Mouse (Mus musculus) embryonic facial prominence, embryonic 15.5 days (tissue): ENCODE data around the gene Pidd1. TPM values are rescaled to one million over a fixed set of nuclear protein-coding genes. Genes with fewer than 3 reads are reported as not detected.

ENCODE experiments used
- ATAC-seq: fragments of 200-750 bp; cut with Nextera tagmentation; 2 replicates; pipeline ENCODE4 v1.8.0; 2017; ENCODE audit warnings: low read depth, moderate TSS enrichment; ENCODE audit not compliant: insufficient number of reproducible peaks, low FRiP score, low TSS enrichment
- H3K27ac ChIP-seq: fragments of 300-500 bp; sonication (generic); replicated peaks from 2 replicates; pipeline ENCODE4 v1.5.1; 2015; ENCODE audit warnings: mild to moderate bottlenecking, inconsistent platforms
- H3K27me3 ChIP-seq: fragments of 300-500 bp; sonication (generic); 2 replicates; pipeline ENCODE4 v1.6.1; 2015; ENCODE audit warnings: inconsistent platforms
- H3K36me3 ChIP-seq: fragments of 300-500 bp; sonication (generic); 2 replicates; pipeline ENCODE4 v1.6.1; 2015; ENCODE audit warnings: mild to moderate bottlenecking, inconsistent platforms
- H3K4me1 ChIP-seq: fragments of 300-500 bp; sonication (generic); 2 replicates; pipeline ENCODE4 v1.6.1; 2015; ENCODE audit warnings: inconsistent platforms
- H3K4me2 ChIP-seq: fragments of 300-500 bp; sonication (generic); replicated peaks from 2 replicates; pipeline ENCODE4 v1.6.1; 2015; ENCODE audit warnings: mild to moderate bottlenecking, inconsistent platforms
- H3K4me3 ChIP-seq: fragments of 300-500 bp; sonication (generic); replicated peaks from 2 replicates; pipeline ENCODE4 v1.5.1; 2015; ENCODE audit warnings: mild to moderate bottlenecking, inconsistent platforms
- H3K9ac ChIP-seq: fragments of 300-500 bp; sonication (generic); 2 replicates; pipeline ENCODE4 v1.6.1; 2015; ENCODE audit warnings: inconsistent platforms
- H3K9me3 ChIP-seq: fragments of 300-500 bp; sonication (generic); replicated peaks from 2 replicates; pipeline ENCODE4 v1.6.1; 2016; ENCODE audit warnings: inconsistent platforms
- WGBS: fragments of 180-500 bp; shearing (Covaris S2); methylation state at CpG from one replicate; pipeline ENCODE4 v1.1.7; 2015; 5-methylcytosine and 5-hydroxymethylcytosine counted together
- polyA plus RNA-seq: library from polyadenylated mRNA; unstranded; fragments of >200 nt; fragmentation: Nextera tagmentation; extraction: Ambion mirVana; gene quantifications from 2 replicates; pipeline ENCODE4 v1.2.1, GENCODE M21; 2015

Gene Pidd1
- polyA plus RNA-seq, 1 experiment from 2014 or later: 14.7 TPM

- Histone ChIP-seq H3K4me1 (peaks cover 51% of the 10 kb centered on the region), H3K9me3 (no peaks in the 10 kb centered on the region), H3K9ac (peak overlapping the region; percentile 44), H3K4me2 (peak overlapping the region; percentile 84), H3K36me3 (peaks cover 41% of the 10 kb centered on the region), H3K27me3 (no peaks in the 10 kb centered on the region), H3K4me3 (peak overlapping the region; percentile 53), H3K27ac (peak overlapping the region; percentile 58; the same call in 1 of the 2 replicates)
- WGBS: 14% methylated on average over 8 of the region's 8 CpGs
- no peak for ATAC-seq
These were observed 9.4 kb downstream of the Pidd1 start for GRCm38 (mm10) chr7:141434464-141434863.

DNA sequence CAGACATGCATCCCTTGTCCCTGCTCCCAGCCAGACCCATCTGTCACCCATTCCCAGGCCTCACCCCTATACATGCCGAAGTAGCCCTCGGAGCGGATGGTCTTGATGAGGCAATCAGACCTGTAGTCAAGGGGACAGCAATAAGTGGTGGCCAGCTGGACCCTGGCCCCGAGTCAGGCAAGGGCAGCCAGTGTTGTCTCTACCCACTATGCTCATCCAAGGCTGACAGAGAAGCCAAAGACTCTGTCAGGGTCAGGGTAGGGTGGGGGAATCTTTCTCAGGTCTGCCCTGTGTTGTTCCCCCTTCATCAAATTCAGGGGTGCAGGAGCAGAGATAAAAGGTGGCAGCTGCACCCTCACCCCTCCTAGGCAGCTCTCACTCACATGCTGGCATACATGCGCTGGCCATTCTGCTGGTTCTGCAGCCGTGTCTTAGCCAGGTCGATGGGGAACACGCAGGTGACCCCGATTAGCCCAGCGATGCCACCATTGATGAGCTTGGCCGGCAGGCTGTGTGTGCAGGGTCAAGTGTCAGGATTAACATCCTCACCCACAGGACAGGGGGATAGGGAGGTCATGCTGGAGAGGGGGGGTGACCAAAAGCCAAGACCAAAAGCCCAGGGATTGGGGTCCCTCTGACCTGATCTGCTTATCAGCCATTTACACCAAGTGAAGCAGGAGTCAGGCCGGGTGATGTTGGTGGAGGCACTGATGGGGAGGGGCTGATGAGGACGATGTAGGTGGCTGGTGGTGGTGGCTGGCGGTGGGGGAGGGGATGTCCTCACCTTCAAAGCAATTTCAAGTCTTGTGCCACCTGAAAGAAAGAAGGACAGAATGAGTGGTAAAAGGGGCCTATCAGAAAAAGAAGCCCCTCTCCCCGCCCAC, 10.1 kb downstream of the Pidd1 start:
- Histone ChIP-seq H3K36me3 (peaks cover 34% of the 10 kb centered on the region), H3K4me1 (peaks cover 58% of the 10 kb centered on the region), H3K9ac (peak overlapping the region; percentile 44), H3K27me3 (no peaks in the 10 kb centered on the region), H3K4me3 (peak overlapping the region; percentile 53), H3K27ac (0 out of 2 replicates have a peak overlapping the region, but pooled peaks have one; percentile 28), H3K9me3 (no peaks in the 10 kb centered on the region), H3K4me2 (peak overlapping the region; percentile 84)
- 70% methylated on average over 15 of the region's 15 CpGs for WGBS
- no peak for ATAC-seq

DNA sequence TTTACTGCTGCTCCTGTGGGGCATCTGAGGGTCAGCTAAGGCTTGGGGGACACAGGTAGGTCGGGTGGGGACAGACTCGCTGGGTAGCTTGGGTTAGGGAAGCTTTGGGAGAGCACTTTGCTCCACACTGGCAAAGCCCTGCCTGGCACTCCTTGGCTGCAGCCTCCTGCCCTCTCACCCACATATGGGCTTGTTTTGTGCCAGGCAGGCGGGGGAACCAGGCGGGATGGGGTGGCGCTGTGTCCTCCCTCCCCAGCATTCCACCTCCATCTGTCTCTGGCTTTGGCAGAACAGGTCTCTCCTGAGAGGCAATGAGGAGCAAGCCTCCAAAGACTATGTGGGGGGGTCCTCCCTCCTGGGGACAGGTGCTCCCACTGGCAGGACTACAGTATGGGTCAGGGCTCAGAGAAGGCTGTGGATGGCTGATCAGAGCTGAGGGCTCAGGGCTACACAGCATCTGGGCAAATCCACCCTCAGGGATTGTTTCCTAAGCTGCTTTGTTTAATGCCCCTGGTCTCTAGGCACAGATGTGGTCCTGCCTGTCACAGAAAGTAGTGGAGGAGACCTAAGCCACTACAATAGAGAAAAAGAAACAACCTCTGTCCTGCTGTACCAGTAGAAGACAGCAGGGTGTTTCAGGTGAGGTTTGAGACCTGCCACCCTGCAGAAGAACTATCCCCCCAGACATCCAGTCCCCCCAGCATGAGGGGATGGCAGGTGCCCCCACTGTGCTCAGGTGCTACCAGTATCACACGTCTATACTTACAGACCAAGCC, 10.9 kb downstream of the Pidd1 start:
- Histone ChIP-seq H3K36me3 (peaks cover 34% of the 10 kb centered on the region), H3K9me3 (no peaks in the 10 kb centered on the region), H3K4me1 (peaks cover 57% of the 10 kb centered on the region), H3K4me3 (no peak overlapping the region), H3K4me2 (no peak overlapping the region), H3K27ac (no peak overlapping the region), H3K27me3 (no peaks in the 10 kb centered on the region), H3K9ac (no peak overlapping the region)
- 79% methylated on average over 6 of the region's 6 CpGs for WGBS
- no peak for ATAC-seq

DNA sequence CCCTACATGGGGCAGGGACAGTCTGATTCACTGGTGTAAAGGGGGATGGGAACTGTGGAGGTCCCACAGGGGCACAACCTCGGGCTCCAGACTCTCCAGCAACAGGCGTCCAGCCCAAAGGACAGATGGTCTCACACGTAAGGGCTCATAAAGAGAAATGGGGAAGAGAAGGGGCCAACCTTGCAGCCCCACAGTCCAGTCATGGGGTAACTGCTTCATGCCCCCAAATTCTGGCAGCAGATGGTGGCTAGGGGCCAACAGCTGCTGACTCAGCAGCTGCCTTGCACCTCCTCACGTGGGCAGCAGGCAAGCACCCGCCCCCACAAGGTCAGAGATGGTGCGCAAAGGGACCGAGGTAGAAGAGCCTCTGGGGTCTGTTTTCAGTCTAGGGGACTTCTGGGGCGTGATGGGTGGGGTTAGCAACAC, 11.6 kb downstream of the Pidd1 start:
- Histone ChIP-seq H3K9ac (no peak overlapping the region), H3K4me2 (no peak overlapping the region), H3K4me3 (no peak overlapping the region), H3K27me3 (no peaks in the 10 kb centered on the region), H3K27ac (no peak overlapping the region), H3K36me3 (peaks cover 34% of the 10 kb centered on the region), H3K9me3 (no peaks in the 10 kb centered on the region), H3K4me1 (peaks cover 52% of the 10 kb centered on the region)
- WGBS: 84% methylated on average over 8 of the region's 8 CpGs
- no peak for ATAC-seq

- WGBS: 93% methylated on average over 19 of the region's 19 CpGs
- peaks cover 46% of the 10 kb centered on the region for H3K4me1 ChIP-seq
- ATAC-seq: no peak
These were observed 12.2 kb downstream of the Pidd1 start for GRCm38 (mm10) chr7:141431434-141432185.

GRCm38 (mm10) chr7:141430585-141431240, 13.1 kb downstream of the Pidd1 start:
- no peaks in the 10 kb centered on the region for H3K27me3 ChIP-seq
- H3K9me3 ChIP-seq: no peaks in the 10 kb centered on the region
- no peak overlapping the region for H3K4me3 ChIP-seq
- no peak overlapping the region for H3K9ac ChIP-seq
- no peak for ATAC-seq
- no peak overlapping the region for H3K4me2 ChIP-seq
- H3K36me3 ChIP-seq: peaks cover 34% of the 10 kb centered on the region
- H3K27ac ChIP-seq: no peak overlapping the region
- peaks cover 40% of the 10 kb centered on the region for H3K4me1 ChIP-seq
- WGBS: 96% methylated on average over 9 of the region's 9 CpGs

More at GRCm38 (mm10) chr7:141431434-141432185, 12.2 kb downstream of the Pidd1 start:
- Histone ChIP-seq H3K36me3 (peaks cover 34% of the 10 kb centered on the region), H3K9ac (no peak overlapping the region), H3K4me3 (no peak overlapping the region), H3K27me3 (no peaks in the 10 kb centered on the region), H3K9me3 (no peaks in the 10 kb centered on the region), H3K4me2 (no peak overlapping the region), H3K27ac (no peak overlapping the region)

DNA sequence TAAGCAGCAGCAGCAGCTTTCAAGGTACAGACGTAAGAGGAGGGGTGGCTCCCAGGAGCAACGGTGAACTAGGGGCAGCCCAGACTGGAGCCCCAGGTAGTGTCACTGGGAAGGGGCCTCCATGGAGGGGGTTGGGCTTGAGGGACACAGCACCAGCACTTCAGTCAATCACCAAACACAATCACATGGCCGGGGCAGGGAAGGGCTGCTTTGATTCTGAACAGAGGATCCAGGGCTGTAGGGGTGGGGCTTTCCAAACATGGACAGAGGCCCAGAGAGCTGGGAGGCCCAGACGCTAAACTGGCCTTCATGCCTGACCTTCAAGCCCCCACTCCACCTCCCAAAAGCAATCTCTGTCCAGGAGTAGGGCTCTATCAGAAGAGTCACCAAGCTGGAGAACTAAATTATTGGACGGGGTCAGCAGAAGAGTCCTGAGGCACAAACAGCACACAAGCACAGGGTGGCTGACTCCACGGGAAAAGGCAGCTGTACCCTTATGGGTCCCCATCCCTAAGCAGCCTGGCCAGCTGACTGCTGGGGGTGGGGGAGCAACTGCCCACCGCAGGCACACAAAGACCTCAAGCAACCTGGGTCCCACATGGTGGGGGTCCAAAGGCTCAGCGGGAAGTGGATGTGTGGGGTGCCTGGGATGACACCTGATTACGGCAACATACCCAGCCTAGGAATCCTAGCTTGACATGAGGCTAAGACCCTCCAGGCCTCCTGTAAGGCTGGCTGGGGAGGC, 13.8 kb downstream of the Pidd1 start:
- ATAC-seq: no peak
- 63% methylated on average over 9 of the region's 9 CpGs for WGBS

GRCm38 (mm10) chr7:141429310-141429709, 14.5 kb downstream of the Pidd1 start, which contains the start of gene Cend1:
TSS of gene Cend1 (minus strand) at chr7:141429491.
- Histone ChIP-seq H3K27ac (no peak within 1 kb of the TSS), H3K4me3 (peak within 1 kb of the TSS; percentile 19; the same call in 1 of the 2 replicates), H3K9me3 (no peaks in the 10 kb centered on the region), H3K36me3 (peaks cover 34% of the 10 kb centered on the region), H3K4me2 (peak within 1 kb of the TSS; percentile 40), H3K27me3 (no peaks in the 10 kb centered on the region), H3K9ac (no peak within 1 kb of the TSS; the same call in 1 of the 2 replicates), H3K4me1 (peaks cover 26% of the 10 kb centered on the region)
- 6% methylated on average over 19 of the region's 19 CpGs for WGBS
- no peak for ATAC-seq

More for the DNA sequence above, 13.8 kb downstream of the Pidd1 start:
- Histone ChIP-seq H3K9me3 (no peaks in the 10 kb centered on the region), H3K4me3 (no peak overlapping the region), H3K27ac (no peak overlapping the region), H3K4me2 (no peak overlapping the region), H3K9ac (no peak overlapping the region), H3K4me1 (peaks cover 34% of the 10 kb centered on the region), H3K27me3 (no peaks in the 10 kb centered on the region), H3K36me3 (peaks cover 34% of the 10 kb centered on the region)

DNA sequence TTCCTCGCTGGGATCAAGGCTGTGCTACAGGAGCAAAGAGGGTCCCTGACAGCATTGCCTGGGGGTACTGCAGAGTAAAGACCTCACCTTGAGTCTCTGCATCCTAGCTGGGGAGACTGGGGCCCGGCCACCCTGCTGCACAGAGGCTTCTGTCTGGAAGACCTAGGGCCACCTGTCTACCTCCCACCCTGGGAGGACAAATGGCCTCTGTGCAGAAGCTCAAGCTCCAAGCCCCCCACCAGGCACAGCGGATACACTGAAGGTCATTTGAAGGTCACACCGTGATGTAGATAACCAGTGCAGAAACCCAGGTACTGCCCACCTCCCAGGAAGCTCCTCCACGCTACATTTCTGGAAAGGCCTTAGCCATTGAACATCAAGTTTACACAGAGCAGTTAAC, 15.1 kb downstream of the Pidd1 start:
- peak overlapping the region; percentile 19; the same call in 1 of the 2 replicates for H3K4me3 ChIP-seq
- no peaks in the 10 kb centered on the region for H3K27me3 ChIP-seq
- H3K27ac ChIP-seq: no peak overlapping the region
- peaks cover 20% of the 10 kb centered on the region for H3K4me1 ChIP-seq
- H3K4me2 ChIP-seq: peak overlapping the region; percentile 40; the same call in 1 of the 2 replicates
- WGBS: 50% methylated on average over 5 of the region's 5 CpGs
- no peak for ATAC-seq
- peaks cover 34% of the 10 kb centered on the region for H3K36me3 ChIP-seq
- no peak overlapping the region for H3K9ac ChIP-seq
- no peaks in the 10 kb centered on the region for H3K9me3 ChIP-seq
